Mouse (Mus musculus): ENCODE results near the gene Spata13. TPM values are rescaled to one million over a fixed set of nuclear protein-coding genes. Genes with fewer than 3 reads are reported as not detected.

Spata13 gene
- polyA plus RNA-seq, 1 experiment from 2014 or later, result 121 TPM

- Histone ChIP-seq H3K4me2 (no peak overlapping the region), H3K9ac (no peak overlapping the region), H3K4me1 (peaks cover 12% of the 10 kb centered on the region), H3K36me3 (replicated peaks) (no peaks in the 10 kb centered on the region), H3K27me3 (peaks cover 10% of the 10 kb centered on the region; the same call in 1 of the 2 replicates), H3K9me3 (no peaks in the 10 kb centered on the region), H3K4me3 (replicated peaks) (no peak overlapping the region), H3K27ac (no peak overlapping the region)
- no peak for ATAC-seq (ENCODE audit: low FRiP score)
- 51% methylated on average over 7 of the region's 7 CpGs for WGBS
Observed at GRCm38 (mm10) chr14:60782121-60782656, 148.4 kb downstream of the Spata13 start.

- H3K4me3 ChIP-seq (replicated peaks), result no peak overlapping the region
- ATAC-seq (ENCODE audit: low FRiP score), result no peak
- peaks cover 12% of the 10 kb centered on the region for H3K4me1 ChIP-seq
- H3K36me3 ChIP-seq (replicated peaks), result 0 out of 2 replicates have a peak, but pooled peaks cover 3% of the 10 kb centered on the region
- no peak overlapping the region for H3K9ac ChIP-seq
- H3K27me3 ChIP-seq, result peaks cover 10% of the 10 kb centered on the region; the same call in 1 of the 2 replicates
- WGBS, result 54% methylated on average over 8 of the region's 8 CpGs
- H3K27ac ChIP-seq, result no peak overlapping the region
- no peak overlapping the region for H3K4me2 ChIP-seq
- no peaks in the 10 kb centered on the region for H3K9me3 ChIP-seq
Observed at GRCm38 (mm10) chr14:60783196-60783595, 149.4 kb downstream of the Spata13 start.

GRCm38 (mm10) chr14:60784427-60785315 is 150.9 kb downstream of the Spata13 start, which contains the start of gene Mipep:
TSS of gene Mipep (plus strand) at chr14:60784573.
- under 1% methylated on average over 61 of the region's 61 CpGs for WGBS
- H3K27ac ChIP-seq, result peak within 1 kb of the TSS; percentile 59; the same call in 1 of the 2 replicates
- H3K4me2 ChIP-seq, result peak within 1 kb of the TSS; percentile 82
- peak; percentile 94 for ATAC-seq (ENCODE audit: low FRiP score)
- no peaks in the 10 kb centered on the region for H3K9me3 ChIP-seq
- H3K4me1 ChIP-seq, result peaks cover 12% of the 10 kb centered on the region
- H3K36me3 ChIP-seq (replicated peaks), result peaks cover 6% of the 10 kb centered on the region; the same call in 1 of the 2 replicates
- peaks cover 10% of the 10 kb centered on the region; the same call in 1 of the 2 replicates for H3K27me3 ChIP-seq
- peak within 1 kb of the TSS; percentile 83 for H3K9ac ChIP-seq
- peak within 1 kb of the TSS; percentile 86 for H3K4me3 ChIP-seq (replicated peaks)

- no peak for ATAC-seq (ENCODE audit: low FRiP score)
- 37% methylated on average over 3 of the region's 3 CpGs for WGBS
- peaks cover 25% of the 10 kb centered on the region for H3K36me3 ChIP-seq (replicated peaks)
- no peak overlapping the region for H3K4me2 ChIP-seq
- H3K9me3 ChIP-seq, result no peaks in the 10 kb centered on the region
- no peak overlapping the region for H3K9ac ChIP-seq
- H3K27me3 ChIP-seq, result no peaks in the 10 kb centered on the region
- no peak overlapping the region for H3K27ac ChIP-seq
- no peak overlapping the region for H3K4me3 ChIP-seq (replicated peaks)
- H3K4me1 ChIP-seq, result peaks cover 8% of the 10 kb centered on the region
Observed at GRCm38 (mm10) chr14:60790103-60790502, 156.3 kb downstream of the Spata13 start.

GRCm38 (mm10) chr14:60796600-60797322 is 163.0 kb downstream of the Spata13 start:
- no peak overlapping the region for H3K4me2 ChIP-seq
- H3K36me3 ChIP-seq (replicated peaks), result peaks cover 24% of the 10 kb centered on the region
- no peaks in the 10 kb centered on the region for H3K4me1 ChIP-seq
- H3K27me3 ChIP-seq, result no peaks in the 10 kb centered on the region
- H3K9ac ChIP-seq, result no peak overlapping the region
- ATAC-seq (ENCODE audit: low FRiP score), result no peak
- no peaks in the 10 kb centered on the region for H3K9me3 ChIP-seq
- 91% methylated on average over 4 of the region's 4 CpGs for WGBS
- no peak overlapping the region for H3K27ac ChIP-seq
- no peak overlapping the region for H3K4me3 ChIP-seq (replicated peaks)

DNA sequence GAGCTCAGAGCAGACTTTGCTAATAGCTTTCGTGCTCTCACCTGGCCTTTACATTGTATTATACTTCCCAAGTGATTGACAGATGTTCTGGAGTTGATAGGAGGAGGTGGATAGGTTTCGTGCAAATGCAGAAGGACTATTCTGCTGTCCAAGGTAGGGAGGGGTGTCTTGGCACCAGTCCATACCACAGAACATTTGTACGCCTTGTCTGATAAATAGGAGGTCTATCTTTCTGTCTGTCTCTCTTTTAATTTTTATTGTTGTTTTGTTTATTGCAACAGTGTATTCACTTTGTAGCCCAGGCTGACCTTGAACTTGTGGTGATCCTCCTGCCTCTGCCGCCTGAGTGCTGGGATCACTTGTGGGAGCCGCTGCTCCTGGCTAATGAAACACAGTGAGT is 163.8 kb downstream of the Spata13 start:
- H3K9ac ChIP-seq, result no peak overlapping the region
- no peak for ATAC-seq (ENCODE audit: low FRiP score)
- 95% methylated on average over 5 of the region's 5 CpGs for WGBS
- no peak overlapping the region for H3K4me2 ChIP-seq
- H3K4me1 ChIP-seq, result no peaks in the 10 kb centered on the region
- H3K9me3 ChIP-seq, result no peaks in the 10 kb centered on the region
- H3K36me3 ChIP-seq (replicated peaks), result peaks cover 17% of the 10 kb centered on the region; the same call in 1 of the 2 replicates
- no peak overlapping the region for H3K27ac ChIP-seq
- no peaks in the 10 kb centered on the region for H3K27me3 ChIP-seq
- no peak overlapping the region for H3K4me3 ChIP-seq (replicated peaks)

- Histone ChIP-seq H3K36me3 (replicated peaks) (peaks cover 20% of the 10 kb centered on the region; the same call in 1 of the 2 replicates), H3K4me1 (no peaks in the 10 kb centered on the region)
- 90% methylated on average over 4 of the region's 4 CpGs for WGBS
Observed at GRCm38 (mm10) chr14:60798721-60799120, 164.9 kb downstream of the Spata13 start.

DNA sequence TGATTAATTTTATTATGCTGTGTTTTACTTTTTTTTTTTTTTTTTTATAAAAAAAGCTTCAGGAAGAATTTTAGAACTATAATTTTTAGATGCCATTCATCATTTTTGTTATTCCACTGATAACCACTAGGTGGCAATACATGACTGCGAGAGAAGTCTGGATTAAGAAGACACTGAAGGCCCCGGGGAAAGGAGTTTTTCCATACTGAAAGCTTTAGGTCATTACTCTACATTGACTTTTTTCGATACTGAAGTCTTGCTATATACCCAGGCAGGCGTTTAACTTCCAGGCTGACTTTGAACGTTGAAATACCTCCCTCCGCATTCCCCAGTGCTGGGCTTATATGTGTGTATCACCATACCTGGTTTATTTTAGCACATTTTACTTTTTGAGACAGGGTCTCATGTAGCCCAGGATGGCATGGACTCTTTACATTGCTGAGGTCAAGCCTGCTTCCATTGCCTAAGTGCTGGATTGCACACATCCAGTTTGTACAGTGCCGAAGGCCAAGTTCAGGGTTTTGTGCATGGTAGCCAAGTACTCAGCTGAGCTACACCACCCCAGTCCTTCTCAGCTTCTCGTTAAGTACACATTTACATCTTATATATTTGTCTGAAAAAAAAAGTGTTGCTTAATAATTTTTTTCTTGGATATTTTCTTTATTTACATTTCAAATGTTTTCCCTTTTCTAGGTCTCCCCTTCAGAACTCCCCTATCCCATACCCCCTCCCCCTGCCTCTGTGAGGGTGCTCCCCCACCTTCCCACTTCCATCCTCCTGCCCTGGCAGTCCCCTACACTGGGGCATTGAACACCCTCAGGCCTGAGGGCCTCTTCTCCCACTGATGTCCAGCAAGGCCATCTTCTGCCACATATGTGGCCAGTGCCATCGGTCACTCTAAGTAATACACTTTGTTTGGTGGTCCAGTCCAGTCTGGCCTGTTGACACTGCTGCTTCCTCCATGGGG is 166.2 kb downstream of the Spata13 start:
- Histone ChIP-seq H3K9me3 (no peaks in the 10 kb centered on the region), H3K36me3 (replicated peaks) (peaks cover 24% of the 10 kb centered on the region; the same call in 1 of the 2 replicates), H3K27ac (no peak overlapping the region), H3K27me3 (no peaks in the 10 kb centered on the region), H3K4me2 (no peak overlapping the region), H3K9ac (no peak overlapping the region), H3K4me3 (replicated peaks) (no peak overlapping the region), H3K4me1 (no peaks in the 10 kb centered on the region)
- no peak for ATAC-seq (ENCODE audit: low FRiP score)
- 52% methylated on average over 9 of the region's 9 CpGs for WGBS

More at GRCm38 (mm10) chr14:60798721-60799120, 164.9 kb downstream of the Spata13 start:
- H3K9me3 ChIP-seq, result no peaks in the 10 kb centered on the region
- no peak overlapping the region for H3K4me2 ChIP-seq
- no peak overlapping the region for H3K4me3 ChIP-seq (replicated peaks)
- no peak for ATAC-seq (ENCODE audit: low FRiP score)
- H3K27ac ChIP-seq, result no peak overlapping the region
- no peak overlapping the region for H3K9ac ChIP-seq
- no peaks in the 10 kb centered on the region for H3K27me3 ChIP-seq

GRCm38 (mm10) chr14:60802026-60802425 is 168.2 kb downstream of the Spata13 start:
- no peak overlapping the region for H3K4me3 ChIP-seq (replicated peaks)
- no peak overlapping the region for H3K27ac ChIP-seq
- no peak overlapping the region for H3K9ac ChIP-seq
- WGBS, result 97% methylated on average over 13 of the region's 13 CpGs
- no peaks in the 10 kb centered on the region for H3K4me1 ChIP-seq
- no peak overlapping the region for H3K4me2 ChIP-seq
- no peak for ATAC-seq (ENCODE audit: low FRiP score)
- H3K27me3 ChIP-seq, result no peaks in the 10 kb centered on the region
- H3K9me3 ChIP-seq, result no peaks in the 10 kb centered on the region
- peaks cover 22% of the 10 kb centered on the region; the same call in 1 of the 2 replicates for H3K36me3 ChIP-seq (replicated peaks)

- Histone ChIP-seq H3K9ac (no peak overlapping the region), H3K4me2 (no peak overlapping the region), H3K4me1 (no peaks in the 10 kb centered on the region), H3K27ac (no peak overlapping the region), H3K9me3 (no peaks in the 10 kb centered on the region), H3K4me3 (replicated peaks) (no peak overlapping the region), H3K36me3 (replicated peaks) (peaks cover 12% of the 10 kb centered on the region; the same call in 1 of the 2 replicates), H3K27me3 (no peaks in the 10 kb centered on the region)
- ATAC-seq (ENCODE audit: low FRiP score), result no peak
- WGBS, result 93% methylated on average over 9 of the region's 9 CpGs
Observed at GRCm38 (mm10) chr14:60804978-60805377, 171.2 kb downstream of the Spata13 start.

DNA sequence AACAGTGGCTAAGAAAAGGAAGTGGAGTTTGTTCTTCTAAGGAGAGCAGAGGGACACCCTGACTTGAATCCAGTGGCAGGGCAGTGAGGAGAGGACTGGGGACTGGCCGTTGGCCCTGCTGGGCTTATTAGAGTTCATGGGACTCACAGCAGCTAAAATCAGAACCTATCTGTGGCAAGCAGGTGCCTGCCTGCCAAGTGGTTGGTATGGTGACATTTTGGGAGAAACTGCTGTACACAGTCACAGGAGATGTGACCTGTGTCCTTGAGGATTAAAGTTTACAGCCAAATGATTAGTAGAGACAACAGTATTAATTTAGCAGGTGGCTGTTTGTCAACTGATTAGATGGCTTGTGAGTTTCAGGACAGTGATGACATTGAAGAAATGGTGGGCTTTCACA is 172.1 kb downstream of the Spata13 start:
- ATAC-seq (ENCODE audit: low FRiP score), result no peak
- Histone ChIP-seq H3K9me3 (no peaks in the 10 kb centered on the region), H3K27me3 (no peaks in the 10 kb centered on the region), H3K9ac (no peak overlapping the region), H3K27ac (no peak overlapping the region), H3K4me2 (no peak overlapping the region), H3K36me3 (replicated peaks) (peaks cover 12% of the 10 kb centered on the region; the same call in 1 of the 2 replicates), H3K4me1 (no peaks in the 10 kb centered on the region), H3K4me3 (replicated peaks) (no peak overlapping the region)
- 74% methylated on average over 1 of the region's 1 CpGs for WGBS
